Mouse (Mus musculus): ENCODE measurements around the gene Gm9603.
"Not testable (repeated sequence)": the region's sequence is repeated elsewhere in the genome, so short reads cannot be mapped to it uniquely, and the experiment has no call there.

GRCm38 (mm10) chr14:5632928-5633327 is 54.3 kb downstream of the Gm9603 start, which contains the start of gene Gm8265:
- TF ChIP-seq FLI1 (IDR thresholded peaks at IDR 0.05; ENCODE audit: low read length); GATA1 (IDR thresholded peaks at IDR 0.05; ENCODE audit: borderline replicate concordance, low read length): not testable (repeated sequence)
